Mouse (Mus musculus) cerebellum, postnatal 14 days (tissue): ENCODE measurements at regions not wholly inside any gene's neighbourhood (a gene's known extent, or its start where the extent isn't known, plus 50 kb on each side); places are given as distances from the start of the nearest gene placed in this dataset.
A peak's percentile ranks its signal among the peaks of the same experiment; 100 is the strongest.

Experiments
- DNase-seq, 2 experiments: peaks; one replicate each; pipeline ENCODE4 v3.0.0; 2021; ENCODE audit warnings: mixed read lengths in 2 of 2

GRCm38 (mm10) chr8:92427801-92428200 lies 70.4 kb downstream of the Irx5 start:
- peak; percentile 85 to 90 for DNase-seq

DNA sequence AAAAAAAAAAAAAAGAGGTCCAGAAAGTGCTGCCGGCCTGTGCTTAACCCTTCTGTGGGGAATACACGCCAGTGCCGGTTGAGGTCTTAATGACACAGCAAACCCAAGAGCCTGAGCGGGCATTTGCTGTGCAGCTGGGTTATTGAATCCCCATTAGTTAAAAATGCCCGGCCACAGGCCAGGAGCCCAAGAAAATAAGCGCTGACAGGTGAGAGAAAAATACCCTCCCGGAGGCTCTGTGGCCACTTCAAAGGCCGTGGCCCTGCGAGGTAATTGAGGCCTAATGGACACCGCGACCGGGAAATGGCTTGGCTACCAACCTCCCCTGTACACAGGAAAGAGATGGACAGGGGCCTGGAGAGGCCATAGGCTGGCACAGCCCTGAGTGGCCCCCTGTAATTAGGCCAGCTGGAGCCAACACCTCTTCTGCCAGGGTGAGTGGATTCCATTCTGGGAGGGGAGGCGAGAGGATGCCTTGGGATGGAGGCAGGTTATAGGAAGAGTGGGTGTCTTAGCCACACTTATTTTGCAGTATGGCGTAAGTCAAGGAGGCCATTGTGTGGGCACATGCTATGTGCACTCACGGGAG lies 79.7 kb downstream of the Irx5 start:
- DNase-seq: peak; percentile 37 to 50

DNA sequence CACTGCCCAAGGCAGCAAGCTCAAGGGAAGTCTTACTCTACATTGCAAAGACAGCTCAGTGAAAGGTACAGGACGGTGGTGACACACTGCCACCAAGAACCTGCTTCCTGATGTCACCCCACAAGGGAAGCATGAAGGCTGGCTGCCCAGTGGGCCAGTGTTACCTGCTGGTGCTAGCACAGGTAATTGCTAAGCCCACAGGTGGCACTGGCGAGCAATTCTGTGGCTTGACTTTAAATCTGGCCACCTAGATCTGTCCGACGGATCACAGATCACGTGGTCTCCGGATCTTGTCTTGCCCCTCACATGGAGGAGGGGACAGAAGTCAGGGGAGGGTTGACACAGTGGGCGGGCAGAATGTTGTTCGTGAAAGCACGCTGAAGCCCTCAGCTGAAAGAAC lies 80.9 kb downstream of the Irx5 start:
- DNase-seq: peak; percentile 39 to 52

- no peak for DNase-seq
Observed at GRCm38 (mm10) chr8:92439713-92440436, 82.5 kb downstream of the Irx5 start.

- DNase-seq: peak; percentile 31 to 46
Observed at GRCm38 (mm10) chr8:92442086-92442485, 84.7 kb downstream of the Irx5 start.

DNA sequence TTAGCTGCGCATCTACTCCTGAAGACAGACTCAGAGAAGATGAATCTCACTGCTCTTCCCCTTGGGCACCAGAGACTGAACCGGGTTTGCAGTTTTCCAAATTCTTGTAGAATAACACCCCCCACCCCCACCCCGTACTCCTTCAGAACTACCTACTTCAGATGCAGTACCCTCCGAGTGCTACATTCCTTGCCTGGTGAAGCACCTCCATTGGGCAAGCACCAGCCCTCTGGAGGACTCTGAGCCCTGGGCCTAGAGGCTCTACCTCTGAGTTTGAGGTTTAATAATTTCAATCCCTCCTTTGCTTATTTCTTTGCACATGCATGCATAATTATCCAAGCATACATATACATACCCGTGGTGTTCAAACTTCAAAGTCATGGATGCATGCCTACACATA lies 101.9 kb downstream of the Irx5 start:
- no peak for DNase-seq

DNA sequence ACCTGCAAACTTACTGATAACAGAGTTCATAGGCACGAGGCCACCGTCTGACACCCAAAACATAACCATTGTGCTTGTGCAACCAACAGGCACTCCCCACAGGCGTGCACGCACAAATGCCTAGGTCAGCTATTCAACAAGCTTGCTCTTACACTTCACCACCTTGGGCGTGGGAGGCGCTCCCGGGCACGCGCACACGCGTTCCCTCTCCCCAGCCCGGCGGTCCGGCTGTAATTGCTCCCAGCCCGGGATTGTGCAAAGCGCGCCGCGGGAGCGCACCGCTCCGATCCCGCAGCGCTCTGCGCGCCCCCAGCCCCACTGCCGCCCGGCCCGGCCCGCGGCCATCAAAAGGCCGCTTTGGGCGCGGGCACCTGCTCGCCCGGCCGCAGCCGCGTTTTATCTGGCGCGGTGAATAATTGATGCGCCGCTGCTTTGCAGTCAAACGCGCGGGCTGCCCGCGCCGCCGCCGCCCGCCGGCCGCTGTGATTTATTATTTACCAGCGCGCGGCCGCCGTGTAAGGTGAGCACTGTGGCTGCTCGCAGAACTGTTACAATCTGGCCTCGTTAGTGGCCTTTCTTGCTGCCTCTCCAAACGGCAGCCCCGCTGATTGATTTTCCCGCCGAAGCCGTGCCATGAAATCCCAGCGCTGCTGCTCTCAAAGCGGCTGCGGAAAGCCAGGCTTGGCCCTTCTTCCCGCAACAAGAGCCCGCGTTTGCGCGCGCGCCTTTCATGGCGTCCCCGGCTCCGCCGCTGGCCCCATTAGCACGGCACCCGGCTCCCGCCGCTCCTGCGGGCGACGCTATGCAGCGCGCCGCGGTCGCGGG lies 102.9 kb downstream of the Irx5 start:
- peak; percentile 62 to 70 for DNase-seq

DNA sequence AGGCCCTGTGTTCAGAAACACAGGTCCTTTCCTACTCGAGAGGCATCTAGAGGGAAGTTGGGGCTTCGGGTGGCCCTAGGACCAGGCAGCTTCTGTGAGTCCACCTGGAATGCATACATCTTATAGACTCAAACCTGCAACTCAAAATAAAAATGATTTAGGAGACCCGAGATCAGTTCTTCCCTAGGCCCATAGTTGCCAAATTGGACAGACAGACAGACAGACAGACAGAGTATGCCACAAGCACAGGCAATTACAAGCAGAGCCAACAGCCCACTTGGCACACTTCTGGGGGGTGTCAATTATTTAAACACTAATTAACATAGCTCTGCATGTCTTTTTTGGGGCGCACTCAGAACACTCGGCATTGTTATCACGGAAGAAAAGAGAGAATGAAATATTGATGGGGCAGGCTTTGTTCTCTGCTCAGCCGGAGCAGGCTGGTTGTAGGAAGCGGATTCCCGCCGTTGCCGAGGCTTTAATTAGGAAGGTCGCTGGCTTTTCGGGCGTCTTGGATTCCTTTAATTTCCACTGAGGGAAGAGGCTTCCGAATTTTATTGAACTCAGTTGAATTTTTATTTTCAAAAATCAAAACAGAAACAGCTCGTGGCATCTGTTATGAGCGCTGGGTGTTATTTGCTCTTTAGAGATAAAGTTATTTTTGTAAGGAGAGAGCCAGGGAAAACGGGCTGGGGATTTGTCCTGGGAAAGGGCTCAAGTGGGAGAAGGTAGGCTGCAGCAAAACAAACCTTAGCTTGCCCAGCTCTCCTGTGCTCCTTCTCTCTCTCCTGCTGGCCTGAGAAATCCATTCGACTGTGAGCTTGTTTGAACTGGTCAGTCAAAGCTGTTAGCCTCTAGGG lies 111.9 kb downstream of the Irx5 start:
- no peak for DNase-seq

DNA sequence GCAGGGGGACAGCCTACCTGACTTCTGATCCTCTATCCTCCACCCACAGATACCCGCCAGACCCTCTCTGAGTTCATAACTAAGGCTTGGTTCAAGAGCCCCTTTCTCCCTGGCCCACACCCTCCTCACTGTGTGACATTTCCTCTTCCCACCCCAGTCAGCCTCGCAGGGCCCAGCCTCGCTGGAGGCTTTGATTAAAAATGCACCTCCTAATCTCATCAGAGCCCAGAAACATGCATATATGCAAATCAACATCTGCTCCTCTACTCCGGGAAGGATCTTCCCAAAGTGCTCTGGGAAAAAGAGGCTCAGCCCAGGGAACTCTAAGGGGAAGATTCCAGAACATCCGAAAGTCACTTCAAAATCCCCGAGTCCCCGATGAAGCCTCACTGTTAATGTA lies 114.8 kb downstream of the Irx5 start:
- no peak for DNase-seq

- no peak for DNase-seq
Observed at GRCm38 (mm10) chr8:92472817-92473216, 115.4 kb downstream of the Irx5 start.

DNA sequence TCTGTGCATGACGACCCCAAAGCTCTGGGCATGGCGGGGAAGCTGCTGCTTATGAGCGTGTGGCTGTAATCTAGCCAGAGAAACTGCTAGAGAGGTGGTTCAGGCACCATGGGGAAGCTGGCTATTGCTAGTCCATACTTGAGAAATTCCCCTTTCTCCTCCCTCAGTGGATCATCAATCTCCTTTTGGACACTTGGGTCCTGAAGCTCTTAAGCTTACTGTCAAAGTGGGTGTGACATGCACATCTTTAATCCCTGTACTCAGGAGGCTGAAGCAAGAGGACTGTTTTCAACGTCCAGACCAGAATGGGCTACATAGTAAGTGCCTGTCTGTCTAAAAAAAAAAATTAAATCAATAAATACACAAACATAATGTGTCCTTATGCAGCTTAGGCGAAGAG lies 125.0 kb downstream of the Irx5 start:
- DNase-seq: no peak

GRCm38 (mm10) chr8:92483055-92483765 lies 125.8 kb downstream of the Irx5 start:
- peak in 1 of 2 experiments; percentile 7 for DNase-seq

GRCm38 (mm10) chr8:92488526-92489159 lies 131.2 kb downstream of the Irx5 start:
- DNase-seq: no peak

DNA sequence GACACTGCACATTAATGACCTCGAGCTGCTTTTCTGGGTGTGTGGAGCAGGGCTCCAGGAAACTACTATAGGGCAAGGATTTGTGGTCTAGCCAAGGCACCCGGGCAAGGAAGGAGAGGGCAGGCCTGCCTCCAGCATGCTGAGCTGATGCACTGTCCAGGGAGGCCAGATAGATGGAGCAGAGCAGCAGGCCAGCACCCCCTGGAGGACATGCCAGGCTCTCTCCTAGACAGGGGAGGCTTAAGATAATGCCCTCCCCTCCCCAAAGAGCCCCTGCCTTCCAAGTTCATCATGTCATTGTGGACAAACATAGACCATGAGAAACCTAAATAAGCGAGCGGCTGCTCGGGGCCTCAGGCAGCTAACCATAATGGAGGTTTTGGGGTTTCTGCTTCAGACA lies 134.1 kb downstream of the Irx5 start:
- DNase-seq: no peak

DNA sequence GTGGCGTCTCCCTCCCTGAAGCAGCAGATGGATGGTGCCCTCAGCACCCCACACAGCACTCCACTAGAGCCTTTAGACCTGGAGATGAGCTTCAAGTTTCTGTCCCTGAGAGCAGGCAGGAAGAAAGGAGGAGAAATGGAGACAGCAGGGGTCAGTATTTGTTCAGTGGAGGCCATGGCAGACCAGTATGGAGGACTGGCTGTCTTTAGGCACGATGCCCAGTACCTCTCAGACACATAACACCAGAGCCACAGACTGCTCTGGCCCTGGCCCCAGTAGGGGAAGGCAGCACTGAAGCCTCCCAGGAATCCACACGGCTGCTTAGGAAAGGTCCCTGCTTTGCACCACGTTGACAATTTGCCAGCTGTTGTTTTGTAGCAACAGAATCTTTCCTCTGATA lies 136.0 kb downstream of the Irx5 start:
- DNase-seq: peak; percentile 54 to 60

DNA sequence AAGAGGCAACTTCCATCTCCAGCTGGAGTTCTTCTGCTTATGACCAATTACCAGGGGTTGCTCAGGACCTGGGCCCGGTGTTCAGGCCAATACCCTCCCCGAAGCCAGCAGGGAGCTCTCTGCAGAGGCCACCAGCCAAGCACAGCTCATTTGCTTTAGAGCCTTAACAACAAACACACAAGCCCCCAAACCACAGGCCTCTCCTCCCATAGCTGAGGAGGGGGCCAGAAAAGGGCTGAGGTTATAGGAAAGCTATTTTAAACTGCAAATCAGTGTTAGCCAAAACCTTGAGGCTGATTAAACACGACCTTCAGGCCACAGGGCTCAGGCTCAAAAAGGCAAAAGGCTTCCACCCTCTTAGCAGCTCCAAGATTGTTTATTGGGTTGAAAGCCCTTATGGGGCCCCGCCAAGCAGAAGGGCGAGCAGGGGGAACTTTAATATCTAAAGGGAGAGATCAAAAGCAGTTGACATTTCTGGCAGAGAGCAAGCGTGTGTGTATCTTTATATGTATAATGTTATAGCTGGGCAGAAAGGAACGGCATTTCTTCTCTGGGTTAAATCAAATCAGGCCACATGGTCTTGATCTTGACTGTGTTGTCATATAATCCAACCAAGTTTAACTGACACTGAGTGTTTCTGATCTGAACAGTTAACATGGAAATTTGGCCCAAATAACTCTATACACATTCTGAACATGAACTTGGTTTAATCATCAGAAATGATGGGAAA lies 148.3 kb downstream of the Irx5 start:
- no peak for DNase-seq

DNA sequence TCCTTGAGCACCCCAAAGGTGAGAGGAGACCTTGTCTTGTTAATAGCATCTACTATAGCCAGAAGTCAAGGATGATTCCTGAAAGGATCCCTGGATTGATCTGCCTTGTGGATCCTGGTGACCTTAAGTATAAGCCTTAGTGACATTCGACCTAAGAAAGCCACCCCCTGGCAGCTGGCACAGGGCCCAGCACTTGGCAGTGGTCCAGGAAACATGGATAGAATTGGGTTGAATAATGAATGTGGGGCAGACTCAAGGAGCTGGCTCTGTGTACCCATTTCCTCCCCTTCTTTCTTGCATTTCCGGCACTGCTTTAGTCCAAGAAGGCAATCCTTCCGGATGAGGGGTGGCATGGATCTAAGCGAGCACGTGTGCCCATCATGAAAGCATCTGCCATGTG lies 149.0 kb downstream of the Irx5 start:
- peak; percentile 33 to 66 for DNase-seq

- DNase-seq: no peak
Observed at GRCm38 (mm10) chr8:92506906-92507305, 149.5 kb downstream of the Irx5 start.

GRCm38 (mm10) chr8:92515385-92515784 lies 158.0 kb downstream of the Irx5 start:
- DNase-seq: no peak

DNA sequence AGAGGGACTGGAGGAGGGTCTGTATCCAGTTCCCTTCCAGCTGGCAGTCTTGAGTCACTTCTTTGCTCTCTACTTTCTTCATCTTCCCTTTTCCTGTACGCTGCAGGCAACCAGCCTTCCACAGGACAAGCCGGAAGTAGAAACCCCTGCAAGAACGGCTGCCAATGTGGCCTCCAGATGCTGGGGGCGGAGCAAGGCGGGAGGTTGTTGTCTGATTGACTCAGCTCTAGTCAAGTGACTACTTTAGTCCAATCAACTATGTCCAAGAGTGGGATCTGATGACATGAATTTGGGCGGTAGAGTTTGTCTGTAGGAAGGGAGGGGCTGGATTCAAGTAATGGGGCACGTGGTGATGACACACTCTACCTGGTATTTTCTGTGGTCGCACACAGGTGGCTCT lies 156.1 kb upstream of the Irx6 start:
- no peak for DNase-seq

- DNase-seq: no peak
Observed at GRCm38 (mm10) chr8:92518486-92518885, 155.6 kb upstream of the Irx6 start.
